Mouse (Mus musculus) gastrocnemius, postnatal 4 days (tissue): ENCODE measurements around the gene Irx6. TPM values are rescaled to one million over a fixed set of nuclear protein-coding genes. Genes with fewer than 3 reads are reported as not detected.
A peak's percentile ranks its signal among the peaks of the same experiment; 100 is the strongest.

Experiments used
- DNase-seq, 2 experiments: peaks; one replicate each; pipeline ENCODE4 v3.0.0; 2021 to 2022; ENCODE audit warnings: low spot score in 2 of 2, mixed read lengths in 2 of 2
- long read RNA-seq, 2 experiments: library from polyadenylated mRNA; stranded (forward); transcript quantifications; one replicate each; pipeline ENCODE4 v2.0.0; 2021
- total RNA-seq, 2 experiments: library from RNA; stranded (reverse); gene quantifications; 2 replicates each; pipeline ENCODE4 v1.2.3; 2021

The Irx6 gene
- not detected for total RNA-seq
- long read RNA-seq, experiment 1, result 0 reads
- long read RNA-seq, experiment 2, result 0 reads

DNA sequence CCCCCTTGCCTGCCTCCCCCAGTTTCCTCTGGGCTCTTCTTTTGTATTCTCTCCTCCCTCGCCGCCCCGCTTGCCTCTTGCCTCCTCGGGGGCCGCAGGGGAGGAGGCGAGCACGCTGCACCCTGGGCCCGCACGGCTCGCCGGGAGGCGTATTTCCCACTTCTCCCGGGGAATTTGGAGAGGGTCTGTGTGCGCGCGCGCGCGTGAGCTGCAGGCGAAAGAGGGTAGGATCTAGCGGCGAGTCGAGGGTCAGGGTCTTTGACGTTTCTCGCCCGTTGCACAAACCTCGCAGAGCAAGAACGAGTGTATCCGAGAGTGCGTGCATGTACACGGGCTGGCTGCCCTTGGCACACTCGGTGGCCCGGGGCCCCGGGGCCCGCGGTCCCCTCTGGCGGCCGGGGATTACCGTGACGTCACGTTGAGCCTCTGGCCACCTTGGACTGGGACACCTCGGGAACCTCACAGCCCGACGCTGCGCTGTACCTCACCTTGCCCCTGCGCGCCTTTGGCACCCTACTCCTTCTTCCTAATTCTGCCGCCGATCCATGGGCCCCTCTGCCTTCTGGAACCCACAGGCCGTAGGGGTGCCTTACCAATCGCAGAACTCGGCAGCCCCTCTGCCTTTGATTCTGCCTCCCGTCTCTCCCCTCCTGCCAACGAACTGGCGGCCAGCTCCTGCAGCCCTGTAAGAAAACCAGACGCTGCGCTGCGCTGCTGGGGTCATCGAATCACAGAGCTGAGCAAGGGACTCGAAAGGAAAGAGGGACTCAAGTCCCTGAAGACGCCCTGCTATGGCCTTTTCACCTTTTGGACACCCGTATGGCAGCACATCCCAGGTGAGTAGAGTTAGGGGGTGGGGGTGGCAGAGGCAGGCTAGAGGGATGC is at the start of gene Irx6:
TSS of gene Irx6 (plus strand) at position 45 of the 885 bp plus-strand sequence.
- no peak for DNase-seq

GRCm38 (mm10) chr8:92628711-92629650 is 45.1 kb upstream of the Irx6 start:
- no peak for DNase-seq

DNA sequence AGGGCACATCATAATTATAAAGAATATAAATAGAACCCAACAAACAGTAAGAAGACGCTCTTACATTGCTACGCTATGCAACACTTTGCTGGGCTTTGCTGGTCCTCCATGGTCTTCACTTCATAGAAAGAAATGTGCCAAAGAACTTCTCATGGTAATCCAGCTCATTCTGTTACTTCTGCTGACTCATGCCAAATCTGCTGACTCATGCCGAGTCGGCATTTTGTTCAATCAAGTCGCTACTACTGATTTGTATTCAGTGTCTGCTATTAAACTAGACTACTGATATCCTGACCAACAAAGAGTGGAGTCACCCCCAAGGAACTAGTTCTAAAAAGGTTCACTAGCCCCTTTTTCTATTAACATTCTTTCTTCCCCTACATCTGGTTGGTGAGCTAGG is 40.9 kb upstream of the Irx6 start:
- DNase-seq, result no peak

DNA sequence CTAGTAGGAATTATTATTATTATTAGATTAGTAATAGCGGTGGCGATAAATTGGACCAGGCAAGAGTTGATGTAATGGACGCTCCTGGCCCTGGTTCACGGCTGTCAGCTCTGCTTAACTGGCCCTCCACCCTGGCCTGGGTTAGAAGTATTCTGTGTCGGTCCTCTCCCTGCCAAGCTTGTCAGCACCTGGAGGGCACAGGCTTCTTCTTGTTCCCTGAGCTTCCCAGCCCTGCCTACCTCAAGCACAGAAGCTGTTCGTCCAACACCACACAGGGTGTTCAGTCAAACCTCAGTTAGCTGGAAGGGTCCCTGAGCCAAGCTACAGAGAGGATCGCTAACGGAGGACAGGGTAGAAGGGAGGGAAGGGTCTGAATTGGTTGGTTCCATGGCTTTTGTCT is 33.3 kb upstream of the Irx6 start:
- DNase-seq, result no peak

DNA sequence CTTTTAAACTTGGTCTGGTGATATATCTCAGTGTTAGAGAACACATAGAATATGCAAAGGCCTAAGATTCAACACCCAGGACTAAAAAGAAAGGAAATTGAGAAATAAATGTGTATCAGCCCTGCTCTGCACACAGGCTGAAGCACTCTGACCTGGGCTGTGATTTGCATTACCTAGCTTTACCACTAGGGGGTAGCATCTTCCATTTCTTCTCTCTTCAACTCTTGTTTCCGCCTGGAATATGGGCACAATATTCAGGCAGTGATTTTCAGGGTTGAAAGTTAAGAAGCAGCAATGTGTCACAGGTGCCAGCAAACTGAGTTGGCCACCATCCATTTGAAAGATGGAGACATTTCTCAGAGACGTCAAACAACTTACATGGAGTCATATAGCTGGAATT is 27.5 kb upstream of the Irx6 start:
- no peak for DNase-seq

DNA sequence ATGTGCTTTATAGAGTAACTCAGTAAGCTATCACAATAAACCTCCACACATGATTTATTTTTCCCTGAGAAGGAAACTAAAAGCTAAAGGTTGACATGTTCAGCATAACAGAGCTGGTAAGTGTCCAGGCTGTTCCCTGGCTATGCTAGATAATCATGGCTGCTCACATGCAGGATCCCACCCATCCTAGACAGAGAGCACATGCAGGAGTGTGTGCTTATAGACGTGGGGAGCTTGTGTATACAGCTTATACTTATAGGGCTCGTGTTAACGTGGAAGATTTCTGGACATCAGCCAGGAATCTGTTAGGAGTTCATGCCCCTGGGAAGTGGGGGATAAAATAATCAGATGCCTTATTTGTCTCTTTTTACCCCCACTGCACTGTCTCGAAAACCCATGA is 9.9 kb upstream of the Irx6 start:
- DNase-seq, result no peak

DNA sequence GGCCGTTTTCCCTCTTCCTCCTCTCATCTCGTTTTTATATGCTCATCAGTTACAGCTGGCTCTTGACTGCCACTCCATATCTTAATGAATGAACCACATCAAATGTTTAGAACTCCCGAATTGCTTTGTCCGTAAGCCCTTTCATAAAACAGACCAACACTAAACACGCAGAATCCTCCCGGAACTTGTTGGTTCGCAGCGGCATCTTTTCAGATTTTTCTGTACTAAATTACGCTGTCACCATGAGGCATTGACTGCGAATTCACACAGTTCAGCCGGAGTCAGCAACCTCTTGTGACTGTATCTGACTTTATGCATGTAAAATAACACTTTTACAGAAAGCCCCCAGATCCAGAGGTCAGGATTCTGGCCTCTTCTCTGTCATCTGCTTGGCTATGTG is 3.9 kb upstream of the Irx6 start:
- no peak for DNase-seq

DNA sequence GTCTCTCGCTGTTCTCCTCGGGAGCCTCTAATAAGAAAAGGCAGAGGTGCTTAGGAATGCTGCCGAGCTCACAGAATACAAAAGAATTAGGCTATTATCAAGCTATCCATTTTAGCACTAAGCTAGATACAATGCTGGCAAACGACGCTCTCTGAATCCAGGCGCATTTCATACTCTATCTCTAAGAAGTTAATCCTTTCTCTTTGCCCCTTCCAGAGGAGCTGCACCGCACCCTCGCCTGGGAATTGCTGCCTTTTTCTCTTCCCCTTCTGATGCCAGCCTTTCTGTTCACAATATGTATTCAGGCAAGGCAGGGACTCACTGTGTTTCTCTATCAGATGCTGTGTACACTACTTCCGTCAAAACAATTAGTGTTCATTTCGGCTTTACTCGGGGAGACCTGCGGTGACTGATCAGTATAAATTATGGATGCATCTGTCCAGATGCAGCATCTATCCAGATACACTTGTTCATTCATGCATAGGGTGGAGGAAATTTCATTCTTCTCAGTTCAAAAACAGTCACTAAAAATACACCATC is 3.4 kb upstream of the Irx6 start:
- DNase-seq, result no peak

DNA sequence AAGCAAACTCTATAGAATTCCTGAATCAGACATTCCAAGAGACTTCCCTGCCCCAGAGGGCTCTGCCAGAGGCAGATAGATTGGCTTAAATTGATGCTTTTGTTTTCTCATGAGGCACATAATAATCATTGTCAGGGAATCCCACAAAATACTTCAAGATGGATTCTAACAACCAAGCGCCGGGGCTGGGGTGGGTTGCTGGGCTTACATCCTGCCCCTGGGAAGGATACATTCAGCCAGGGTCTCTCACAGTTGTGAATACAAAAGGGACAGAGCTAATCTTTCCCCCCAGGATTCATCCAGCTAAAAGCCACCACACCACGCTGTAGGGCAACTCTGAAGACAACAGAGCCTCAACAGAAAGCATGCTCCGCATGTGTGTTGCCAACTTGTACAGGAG is 2.2 kb upstream of the Irx6 start:
- no peak for DNase-seq

GRCm38 (mm10) chr8:92673101-92673500 is 987 bp upstream of the Irx6 start:
- no peak for DNase-seq

GRCm38 (mm10) chr8:92673555-92674243 is 389 bp upstream of the Irx6 start:
- DNase-seq, result peak in 1 of 2 experiments; percentile 40

GRCm38 (mm10) chr8:92678407-92678806 is 4.3 kb downstream of the Irx6 start:
- no peak for DNase-seq

GRCm38 (mm10) chr8:92697361-92697760 is 23.3 kb downstream of the Irx6 start:
- no peak for DNase-seq

DNA sequence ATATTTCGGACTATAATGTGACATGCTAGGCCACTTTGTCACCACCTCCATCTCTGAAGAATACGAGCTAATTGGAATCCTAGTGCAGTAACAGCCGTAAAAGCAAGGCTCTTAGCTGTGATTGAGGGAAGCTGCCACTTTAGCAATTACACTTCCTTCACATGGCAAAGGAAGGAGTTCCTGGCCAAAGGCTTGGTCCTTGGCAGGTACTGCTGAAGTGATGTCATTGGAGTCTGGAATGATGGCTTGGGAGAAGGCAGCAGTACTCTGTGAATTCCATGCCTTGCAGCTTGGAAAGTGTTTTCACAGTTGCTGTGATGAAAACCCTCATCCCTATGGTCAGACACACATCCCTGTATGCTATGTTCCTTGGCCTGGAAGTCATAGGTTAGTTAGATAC is 24.3 kb downstream of the Irx6 start:
- no peak for DNase-seq

DNA sequence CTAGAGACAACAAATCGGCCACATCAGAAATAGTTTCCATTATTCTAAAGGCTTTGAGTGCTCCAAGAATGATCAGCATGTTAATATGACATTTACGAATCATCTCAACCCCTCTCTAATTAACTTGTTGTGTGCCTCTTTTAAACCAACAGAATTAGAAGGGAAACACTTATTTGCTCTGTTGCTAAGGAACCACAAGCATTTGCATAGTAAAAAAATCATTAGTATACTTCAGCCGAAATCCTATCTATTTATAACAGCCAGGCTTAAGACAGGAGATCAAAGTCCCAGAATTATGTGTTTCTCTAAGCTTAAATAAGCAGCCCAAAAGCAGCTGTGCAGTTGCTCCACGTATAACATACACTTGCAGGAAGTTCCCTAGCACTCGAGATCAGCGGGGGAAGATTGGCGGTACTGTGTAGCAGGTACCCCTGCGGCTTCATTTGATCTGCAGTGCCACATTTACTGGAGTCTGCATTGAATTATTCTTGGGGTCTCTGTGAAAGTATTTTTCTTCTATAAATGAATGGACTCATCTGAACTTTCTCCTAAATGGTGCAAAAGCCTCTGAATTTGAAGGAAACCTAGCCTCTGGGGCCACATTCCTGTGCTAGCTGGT is 25.9 kb downstream of the Irx6 start:
- no peak for DNase-seq

DNA sequence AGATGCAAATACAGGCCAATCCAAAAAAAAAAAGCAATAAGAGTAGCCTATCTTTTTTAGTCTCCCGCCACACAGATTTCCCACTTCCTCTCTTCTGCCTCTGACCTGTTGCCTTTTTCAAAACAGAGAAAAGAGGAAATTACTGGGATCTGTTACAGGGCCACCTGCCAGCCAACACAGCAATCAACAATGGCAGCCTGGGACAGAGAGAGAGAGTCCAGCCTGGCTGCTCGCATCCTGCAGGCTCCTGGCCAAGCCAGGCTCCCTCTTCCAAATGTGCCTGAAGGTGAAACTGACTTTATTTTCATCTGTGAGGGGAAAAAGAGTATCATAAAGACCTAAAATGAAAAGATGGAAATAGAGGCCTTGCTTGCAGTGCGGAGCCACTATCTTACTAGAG is 29.3 kb downstream of the Irx6 start:
- DNase-seq, result no peak

- no peak for DNase-seq
These were observed 32.2 kb downstream of the Irx6 start for GRCm38 (mm10) chr8:92706311-92706710.

DNA sequence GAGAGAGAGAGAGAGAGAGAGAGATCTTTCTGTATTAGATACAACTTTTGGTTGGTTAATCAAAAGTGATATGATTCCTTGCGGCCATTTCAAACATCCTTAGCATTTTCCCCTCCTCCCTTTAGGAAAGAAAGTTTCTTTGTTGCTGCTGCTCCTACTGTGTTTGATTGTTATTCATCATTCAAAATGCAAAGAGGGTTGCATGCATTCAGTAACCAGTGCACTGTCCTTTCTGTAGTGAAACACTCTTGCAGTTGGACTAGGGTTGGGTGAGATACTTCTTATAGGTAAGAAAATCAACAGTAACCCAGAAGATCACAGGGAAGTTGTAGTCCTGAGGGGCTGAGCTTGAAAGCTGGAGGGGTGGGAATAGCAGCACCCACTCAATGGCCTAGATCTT is 39.2 kb downstream of the Irx6 start:
- no peak for DNase-seq

DNA sequence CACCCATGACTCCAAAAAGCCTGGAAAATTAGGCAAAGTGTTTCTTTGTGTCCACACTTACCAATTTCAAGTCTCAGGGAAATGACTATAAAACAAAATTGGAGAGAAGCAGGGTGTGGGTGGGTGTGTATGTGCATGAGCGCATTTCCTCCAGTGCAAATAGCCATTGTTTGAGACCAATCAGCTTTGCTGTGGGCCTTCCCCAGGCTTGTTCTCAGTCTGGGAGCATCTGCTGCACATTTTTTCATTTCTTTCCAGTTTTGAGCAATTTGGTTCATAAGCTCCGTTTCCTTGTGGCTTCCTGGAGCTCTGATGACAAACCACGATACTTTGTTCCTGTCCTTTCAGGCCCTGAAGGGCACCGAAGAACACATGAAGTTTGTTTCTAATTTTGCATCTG is 43.3 kb downstream of the Irx6 start:
- no peak for DNase-seq

GRCm38 (mm10) chr8:92718057-92718456 is 44.0 kb downstream of the Irx6 start:
- no peak for DNase-seq
